Mouse (Mus musculus): Measurements from ENCODE around the gene Tmub2. TPM values are rescaled to one million over a fixed set of nuclear protein-coding genes. Genes with fewer than 3 reads are reported as not detected.
A peak's percentile ranks its signal among the peaks of the same experiment; 100 is the strongest.
"Not testable (repeated sequence)": the region's sequence is repeated elsewhere in the genome, so short reads cannot be mapped to it uniquely, and the experiment has no call there.

The Tmub2 gene
- polyA plus RNA-seq, 1 experiment from 2014 or later, result 44.9 TPM

DNA sequence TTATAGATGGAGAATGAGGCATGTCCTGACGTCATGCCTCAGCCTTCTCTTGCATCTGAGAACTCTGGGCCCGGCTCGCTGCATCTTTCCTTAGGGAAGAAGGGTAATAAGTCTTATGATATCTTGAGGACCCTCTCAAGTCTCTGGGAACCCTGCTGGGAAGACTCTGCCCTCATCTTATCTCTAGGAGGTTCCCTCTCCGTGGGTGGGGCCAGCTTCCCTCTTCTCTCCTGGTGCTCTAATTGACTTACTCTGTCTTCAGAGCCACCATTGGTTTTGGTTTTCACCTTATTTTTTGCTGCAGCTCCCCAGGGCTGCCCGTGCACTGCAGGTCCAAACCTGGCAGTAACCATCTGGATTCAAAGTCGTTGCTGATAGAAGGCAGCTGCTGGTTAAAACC is 26.6 kb upstream of the Tmub2 start:
- Histone ChIP-seq H3K4me1 (peaks cover 19% of the 10 kb centered on the region), H3K27ac (no peak overlapping the region), H3K27me3 (ENCODE audit: poor library complexity, severe bottlenecking) (no peaks in the 10 kb centered on the region), H3K9me3 (no peaks in the 10 kb centered on the region), H3K4me3 (no peak overlapping the region), H3K36me3 (replicated peaks) (peaks cover 93% of the 10 kb centered on the region)
- DNase-seq (ENCODE audit: extremely low spot score, low spot score), result no peak
- 85% methylated on average over 6 of the region's 6 CpGs for WGBS

DNA sequence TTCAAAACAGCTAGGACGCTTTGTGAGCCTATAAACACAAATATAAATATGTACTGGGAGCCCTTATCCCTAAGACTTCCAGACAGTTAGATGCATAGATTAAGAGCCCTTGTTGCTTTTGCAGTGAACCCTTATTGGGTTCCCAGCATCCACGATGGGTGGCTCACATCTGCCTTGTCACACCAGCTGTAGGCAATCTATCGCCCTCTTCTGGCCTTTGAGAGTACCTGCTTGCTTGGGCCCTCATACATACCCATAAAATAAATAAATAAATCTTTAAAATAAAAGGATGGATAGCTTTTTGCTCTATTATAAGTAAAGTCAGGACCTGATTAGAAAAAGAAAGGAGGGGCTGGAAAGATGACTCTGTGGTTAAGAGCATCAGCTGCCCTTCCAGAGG is 26.2 kb upstream of the Tmub2 start:
- peaks cover 98% of the 10 kb centered on the region for H3K36me3 ChIP-seq (replicated peaks)
- WGBS, result 90% methylated on average over 3 of the region's 3 CpGs
- no peaks in the 10 kb centered on the region for H3K27me3 ChIP-seq (ENCODE audit: poor library complexity, severe bottlenecking)
- no peaks in the 10 kb centered on the region for H3K9me3 ChIP-seq
- no peak overlapping the region for H3K4me3 ChIP-seq
- no peak overlapping the region for H3K27ac ChIP-seq
- DNase-seq (ENCODE audit: extremely low spot score, low spot score), result no peak
- peaks cover 19% of the 10 kb centered on the region for H3K4me1 ChIP-seq

DNA sequence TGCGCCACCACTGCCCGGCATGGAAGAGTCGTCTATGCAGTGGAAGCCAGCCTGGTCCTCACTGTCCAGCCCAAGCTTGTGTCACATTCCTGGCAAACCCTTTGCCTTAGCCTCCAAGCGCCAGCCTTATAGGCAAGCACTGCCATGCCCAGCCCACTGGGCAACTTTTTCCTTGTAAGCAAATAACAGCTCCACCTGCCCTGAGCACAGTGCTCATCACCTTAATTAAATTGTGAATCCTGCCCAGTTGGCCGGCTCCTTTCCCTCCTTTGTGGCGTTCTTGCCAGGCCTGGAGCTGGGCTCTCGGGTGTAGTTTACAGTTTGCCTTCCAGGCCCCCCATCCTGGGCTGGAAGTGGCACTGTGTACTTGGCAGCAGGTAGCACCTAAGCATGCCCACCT is 21.5 kb upstream of the Tmub2 start:
- Histone ChIP-seq H3K4me3 (no peak overlapping the region), H3K9me3 (no peaks in the 10 kb centered on the region), H3K4me1 (peaks cover 8% of the 10 kb centered on the region), H3K36me3 (replicated peaks) (peaks cover 67% of the 10 kb centered on the region), H3K27ac (no peak overlapping the region), H3K27me3 (ENCODE audit: poor library complexity, severe bottlenecking) (no peaks in the 10 kb centered on the region)
- DNase-seq (ENCODE audit: extremely low spot score, low spot score), result no peak
- 90% methylated on average over 7 of the region's 7 CpGs for WGBS

DNA sequence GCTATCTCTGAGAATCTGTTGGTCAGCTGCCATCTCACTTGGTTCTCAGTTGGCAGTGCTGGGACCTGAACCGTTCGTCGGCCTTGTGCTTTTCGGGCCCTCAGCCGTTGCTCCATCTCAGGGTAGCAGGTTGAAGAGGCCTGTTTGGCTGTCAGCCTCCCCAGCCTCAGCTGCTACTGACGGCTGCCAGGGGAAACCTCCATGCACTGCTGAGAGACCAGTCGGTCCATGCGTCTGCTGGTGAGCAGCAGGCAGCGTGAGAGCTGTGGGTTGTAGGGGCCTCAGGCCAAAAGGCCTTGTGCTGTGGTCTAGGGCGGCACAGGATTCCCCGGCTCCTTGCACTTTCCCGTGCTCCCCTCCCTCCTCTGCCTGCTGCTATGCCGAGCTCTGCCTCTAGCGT is 18.9 kb upstream of the Tmub2 start:
- H3K9me3 ChIP-seq, result no peaks in the 10 kb centered on the region
- H3K27me3 ChIP-seq (ENCODE audit: poor library complexity, severe bottlenecking), result no peaks in the 10 kb centered on the region
- H3K4me3 ChIP-seq, result no peak overlapping the region
- peaks cover 42% of the 10 kb centered on the region for H3K36me3 ChIP-seq (replicated peaks)
- no peak overlapping the region for H3K27ac ChIP-seq
- peaks cover 8% of the 10 kb centered on the region for H3K4me1 ChIP-seq
- 66% methylated on average over 14 of the region's 14 CpGs for WGBS
- no peak for DNase-seq (ENCODE audit: extremely low spot score, low spot score)

DNA sequence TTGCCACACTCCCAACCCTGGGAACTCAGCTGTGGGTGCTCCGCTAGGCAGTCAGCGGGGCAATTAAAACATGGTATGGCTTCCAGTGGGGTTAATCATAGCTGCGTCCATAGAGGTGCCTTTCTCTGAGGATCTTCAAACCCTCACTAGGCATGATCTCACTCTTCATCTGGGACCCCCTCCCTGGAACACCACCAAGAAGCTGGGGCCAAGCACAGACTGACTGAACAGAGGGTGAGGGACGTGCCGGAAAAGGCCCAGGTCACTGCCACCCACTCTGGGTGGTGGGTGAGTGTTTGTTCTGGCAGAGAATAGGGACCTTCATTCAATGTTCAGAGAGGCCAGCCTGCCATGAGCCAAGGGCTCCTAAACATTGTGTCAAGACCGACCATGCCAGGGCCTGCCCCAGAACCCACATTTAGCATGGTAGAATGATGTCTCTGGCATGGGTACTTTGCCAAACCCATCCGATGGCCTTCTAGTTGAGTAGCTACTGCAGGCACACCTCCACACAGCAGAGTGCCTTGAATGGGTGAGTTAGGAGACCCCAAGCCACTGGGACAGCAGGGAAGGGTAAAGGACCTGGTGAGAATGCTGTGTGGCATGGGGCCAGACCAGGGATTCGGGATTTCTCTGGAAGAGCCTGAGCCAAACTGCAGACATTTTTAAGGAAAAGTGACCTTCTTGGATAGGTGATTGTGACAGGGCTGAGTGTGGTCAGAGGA is 17.9 kb upstream of the Tmub2 start:
- no peak for DNase-seq (ENCODE audit: extremely low spot score, low spot score)
- Histone ChIP-seq H3K27ac (no peak overlapping the region), H3K4me3 (peak overlapping the region; percentile 18; the same call in 1 of the 2 replicates), H3K27me3 (ENCODE audit: poor library complexity, severe bottlenecking) (no peaks in the 10 kb centered on the region), H3K36me3 (replicated peaks) (peaks cover 33% of the 10 kb centered on the region), H3K9me3 (no peaks in the 10 kb centered on the region), H3K4me1 (peaks cover 8% of the 10 kb centered on the region)
- 92% methylated on average over 8 of the region's 8 CpGs for WGBS

DNA sequence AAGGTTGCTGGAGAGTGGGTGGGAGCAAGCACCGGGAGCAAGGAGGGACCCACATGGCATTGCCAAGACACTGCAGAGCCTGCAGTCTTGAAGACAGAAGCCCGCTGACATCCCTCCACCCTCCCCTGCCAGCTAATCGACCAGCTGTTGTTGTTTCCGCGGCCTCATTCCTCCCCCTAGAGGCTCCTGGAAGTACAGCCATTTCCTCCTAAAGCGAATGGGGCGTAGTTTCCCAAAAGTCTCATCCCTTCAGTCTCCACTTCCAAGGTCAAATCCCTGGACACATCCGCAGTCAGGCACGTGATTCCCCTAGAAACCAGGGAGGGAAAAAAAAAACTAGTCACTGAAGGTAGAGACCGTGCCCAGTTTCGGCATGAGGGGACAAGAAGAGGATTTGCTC is 17.3 kb upstream of the Tmub2 start:
- peaks cover 8% of the 10 kb centered on the region for H3K4me1 ChIP-seq
- peak; percentile 71 for DNase-seq (ENCODE audit: extremely low spot score, low spot score)
- peak overlapping the region; percentile 18; the same call in 1 of the 2 replicates for H3K4me3 ChIP-seq
- H3K27ac ChIP-seq, result 0 out of 2 replicates have a peak overlapping the region, but pooled peaks have one; percentile 27
- peaks cover 26% of the 10 kb centered on the region for H3K36me3 ChIP-seq (replicated peaks)
- 11% methylated on average over 11 of the region's 11 CpGs for WGBS
- H3K27me3 ChIP-seq (ENCODE audit: poor library complexity, severe bottlenecking), result no peaks in the 10 kb centered on the region
- H3K9me3 ChIP-seq, result no peaks in the 10 kb centered on the region

DNA sequence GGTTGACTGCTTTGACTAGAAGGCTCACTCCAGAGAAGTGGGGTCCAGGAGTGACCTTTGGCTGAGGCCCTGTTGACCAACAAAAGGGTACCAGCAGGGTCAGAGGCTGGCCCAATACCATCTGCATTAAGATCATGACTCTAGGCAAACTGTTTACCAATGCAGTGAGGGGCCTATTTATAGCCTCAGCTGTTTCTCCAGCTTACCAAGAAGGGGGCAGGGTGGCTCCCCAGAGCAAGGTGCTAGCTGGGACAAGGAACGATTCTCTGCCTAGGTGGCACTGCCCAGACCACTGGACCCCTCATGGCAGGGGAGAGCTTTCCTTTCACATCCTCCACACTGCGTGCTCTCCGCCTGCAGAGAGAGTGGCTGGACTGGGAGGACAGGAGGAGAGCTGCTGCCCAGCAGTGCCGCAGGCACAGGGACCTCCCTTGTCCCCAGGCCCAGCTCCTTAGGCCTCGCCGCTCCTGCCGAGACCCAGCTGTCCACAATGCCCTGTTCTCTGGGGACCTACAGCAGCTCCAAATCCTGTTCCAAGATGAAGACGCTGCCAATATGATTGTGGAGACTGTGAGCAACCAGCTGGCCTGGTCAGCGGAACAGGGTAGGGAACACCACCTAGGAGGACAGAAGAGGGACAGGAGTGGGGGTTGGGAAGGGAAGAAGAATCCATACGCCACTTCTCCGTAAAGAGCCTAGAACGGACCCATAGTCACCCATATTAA is 16.0 kb upstream of the Tmub2 start, which contains the start of gene Asb16:
Gene Asb16, plus strand, starts transcription at position 224 of the 725 bp plus-strand sequence.
- Histone ChIP-seq H3K36me3 (replicated peaks) (peaks cover 14% of the 10 kb centered on the region), H3K4me1 (peaks cover 8% of the 10 kb centered on the region), H3K27ac (no peak within 1 kb of the TSS), H3K27me3 (ENCODE audit: poor library complexity, severe bottlenecking) (no peaks in the 10 kb centered on the region), H3K4me3 (no peak within 1 kb of the TSS; the same call in 1 of the 2 replicates), H3K9me3 (no peaks in the 10 kb centered on the region)
- no peak for DNase-seq (ENCODE audit: extremely low spot score, low spot score)
- WGBS, result 86% methylated on average over 12 of the region's 12 CpGs

DNA sequence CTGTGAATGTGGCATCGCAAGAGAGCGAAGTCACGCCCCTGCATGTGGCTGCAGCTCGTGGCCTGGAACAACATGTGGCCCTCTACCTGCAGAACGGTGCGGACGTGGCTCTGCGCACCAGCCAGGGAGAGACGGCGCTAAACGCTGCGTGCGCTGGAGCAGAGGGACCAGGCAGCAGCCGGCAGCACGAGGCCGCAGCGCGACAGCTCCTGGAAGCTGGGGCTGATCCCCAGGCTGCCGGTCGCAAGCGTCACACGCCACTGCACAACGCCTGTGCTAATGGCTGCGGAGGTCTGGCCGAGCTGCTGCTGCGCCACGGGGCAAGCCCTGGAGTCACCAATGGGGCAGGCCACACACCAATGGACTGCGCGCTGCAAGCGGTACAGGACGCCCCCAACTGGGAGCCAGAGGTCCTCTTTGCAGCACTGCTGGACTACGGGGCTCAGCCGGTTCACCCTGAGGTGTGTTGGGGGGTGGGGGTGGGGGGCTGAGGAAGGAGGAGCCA is 8.3 kb upstream of the Tmub2 start:
- Histone ChIP-seq H3K27ac (peak overlapping the region; percentile 83), H3K27me3 (ENCODE audit: poor library complexity, severe bottlenecking) (peaks cover 34% of the 10 kb centered on the region), H3K9me3 (no peaks in the 10 kb centered on the region), H3K4me1 (peaks cover 20% of the 10 kb centered on the region), H3K4me3 (peak overlapping the region; percentile 56), H3K36me3 (replicated peaks) (no peaks in the 10 kb centered on the region)
- DNase-seq (ENCODE audit: extremely low spot score, low spot score), result peak; percentile 67
- under 1% methylated on average over 33 of the region's 33 CpGs for WGBS

DNA sequence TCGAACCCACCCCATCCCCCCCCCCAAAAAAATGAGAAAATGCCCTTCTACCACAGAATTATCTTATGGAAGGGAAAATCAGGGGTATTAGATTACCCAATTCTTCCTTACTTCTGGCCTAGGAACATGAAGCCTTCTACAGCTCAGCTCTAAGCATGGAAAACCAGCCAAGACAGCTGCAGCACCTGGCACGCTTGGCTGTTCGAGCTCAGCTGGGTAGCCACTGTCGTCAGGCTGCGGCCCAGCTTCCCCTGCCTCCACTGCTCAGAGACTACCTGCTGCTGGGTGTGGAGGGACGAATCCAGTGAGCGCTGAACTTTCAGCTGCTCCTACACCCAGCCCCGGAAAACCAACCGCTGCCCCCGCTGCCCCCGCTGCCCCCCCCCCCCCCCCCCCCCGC is 7.0 kb upstream of the Tmub2 start:
- no peak overlapping the region for H3K4me3 ChIP-seq
- H3K36me3 ChIP-seq (replicated peaks), result no peaks in the 10 kb centered on the region
- peaks cover 20% of the 10 kb centered on the region for H3K4me1 ChIP-seq
- WGBS, result 60% methylated on average over 7 of the region's 12 CpGs
- no peak for DNase-seq (ENCODE audit: extremely low spot score, low spot score)
- no peak overlapping the region for H3K27ac ChIP-seq
- H3K9me3 ChIP-seq, result no peaks in the 10 kb centered on the region
- peaks cover 34% of the 10 kb centered on the region for H3K27me3 ChIP-seq (ENCODE audit: poor library complexity, severe bottlenecking)

DNA sequence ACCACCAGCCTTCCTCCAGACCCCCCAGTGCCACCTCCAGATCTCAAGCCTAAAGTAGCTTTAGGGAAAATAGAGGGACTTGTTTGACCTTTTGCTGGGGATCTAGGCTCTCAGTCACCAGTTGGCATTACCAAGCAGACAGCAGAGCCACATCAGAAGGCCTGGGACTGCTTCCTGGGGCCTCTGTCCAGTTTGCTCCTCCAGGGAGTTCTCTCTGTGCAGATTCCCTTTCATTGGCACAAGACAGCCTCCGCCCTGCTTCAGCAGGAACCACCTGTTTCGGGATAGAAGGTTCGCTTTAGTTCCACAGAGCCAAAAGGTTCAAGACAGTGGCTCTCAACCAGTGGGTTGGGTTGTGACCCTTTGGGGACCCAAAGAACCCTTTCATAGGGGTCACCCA is 5.1 kb upstream of the Tmub2 start:
- no peak overlapping the region for H3K27ac ChIP-seq
- H3K4me1 ChIP-seq, result peaks cover 20% of the 10 kb centered on the region
- no peak overlapping the region for H3K4me3 ChIP-seq
- H3K9me3 ChIP-seq, result no peaks in the 10 kb centered on the region
- H3K36me3 ChIP-seq (replicated peaks), result no peaks in the 10 kb centered on the region
- 92% methylated on average over 3 of the region's 3 CpGs for WGBS
- H3K27me3 ChIP-seq (ENCODE audit: poor library complexity, severe bottlenecking), result peaks cover 34% of the 10 kb centered on the region
- no peak for DNase-seq (ENCODE audit: extremely low spot score, low spot score)

DNA sequence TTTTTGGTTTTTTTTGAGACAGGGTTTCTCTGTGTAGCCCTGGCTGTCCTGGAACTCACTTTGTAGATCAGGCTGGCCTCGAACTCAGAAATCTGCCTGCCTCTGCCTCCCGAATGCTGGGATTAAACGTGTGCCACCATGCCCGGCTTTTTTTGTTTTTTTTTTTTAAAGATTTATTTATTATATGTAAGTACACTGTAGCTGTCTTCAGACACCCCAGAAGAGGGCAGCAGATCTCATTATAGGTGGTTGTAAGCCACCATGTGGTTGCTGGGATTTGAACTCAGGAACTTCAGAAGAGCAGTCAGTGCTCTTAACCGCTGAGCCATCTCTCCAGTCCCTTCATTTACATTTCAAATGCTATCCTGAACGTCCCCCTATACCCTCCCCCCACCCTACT is 4.5 kb upstream of the Tmub2 start:
- DNase-seq (ENCODE audit: extremely low spot score, low spot score); H3K36me3 ChIP-seq (replicated peaks); H3K4me3 ChIP-seq; H3K27ac ChIP-seq; H3K9me3 ChIP-seq: not testable (repeated sequence)
- 72% methylated on average over 6 of the region's 6 CpGs for WGBS
- Histone ChIP-seq H3K27me3 (ENCODE audit: poor library complexity, severe bottlenecking) (peaks cover 30% of the 10 kb centered on the region), H3K4me1 (peaks cover 22% of the 10 kb centered on the region)

DNA sequence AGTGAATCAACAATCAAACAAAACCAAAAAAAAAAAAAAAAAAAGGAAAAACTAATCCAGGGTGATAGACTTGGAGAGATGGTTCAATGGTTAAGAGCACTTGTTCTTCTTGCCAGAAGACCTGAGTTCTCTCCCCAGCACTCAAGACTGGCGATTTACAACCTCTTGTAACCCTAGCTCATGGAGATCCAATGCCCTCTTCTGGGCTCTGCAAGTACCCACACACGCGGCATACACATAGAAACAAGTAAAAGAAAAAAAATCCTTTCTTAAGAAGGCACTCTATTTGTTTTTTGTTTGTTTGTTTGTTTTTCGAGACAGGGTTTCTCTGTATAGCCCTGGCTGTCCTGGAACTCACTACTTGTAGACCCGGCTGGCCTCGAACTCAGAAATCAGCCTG is 809 bp upstream of the Tmub2 start:
- WGBS, result 85% methylated on average over 6 of the region's 6 CpGs
- DNase-seq (ENCODE audit: extremely low spot score, low spot score), result no peak

More for the DNA sequence above, 809 bp upstream of the Tmub2 start:
- peak overlapping the region; percentile 89 for H3K4me3 ChIP-seq
- 0 out of 2 replicates have a peak overlapping the region, but pooled peaks have one; percentile 88 for H3K27ac ChIP-seq
- H3K9me3 ChIP-seq, result no peaks in the 10 kb centered on the region
- peaks cover 19% of the 10 kb centered on the region for H3K4me1 ChIP-seq
- peaks cover 18% of the 10 kb centered on the region for H3K36me3 ChIP-seq (replicated peaks)
- H3K27me3 ChIP-seq (ENCODE audit: poor library complexity, severe bottlenecking), result no peaks in the 10 kb centered on the region

Data from forebrain, embryonic 10.5 days (tissue).